Mouse (Mus musculus): ENCODE results near the gene Upf3b.

Gene Upf3b

GRCm38 (mm10) chrX:37076651-37077050, 33.5 kb downstream of the Upf3b start:
- no peak for DNase-seq

GRCm38 (mm10) chrX:37074262-37074892, 35.7 kb downstream of the Upf3b start:
- peak; percentile 55 for DNase-seq

GRCm38 (mm10) chrX:37068766-37069165, 41.4 kb downstream of the Upf3b start:
- DNase-seq, result no peak

GRCm38 (mm10) chrX:37067299-37067698, 42.8 kb downstream of the Upf3b start:
- DNase-seq, result no peak

- DNase-seq, result no peak
These were observed 46.2 kb downstream of the Upf3b start for GRCm38 (mm10) chrX:37063902-37064301.

GRCm38 (mm10) chrX:37048890-37049823, 61.0 kb downstream of the Upf3b start:
- DNase-seq, result no peak

- no peak for DNase-seq
These were observed 61.8 kb downstream of the Upf3b start, which contains the start of gene Sowahd for GRCm38 (mm10) chrX:37048066-37048889. TSS of gene Sowahd (plus strand) at chrX:37048845.

- peak; percentile 64 for DNase-seq
These were observed 67.4 kb downstream of the Upf3b start for GRCm38 (mm10) chrX:37042726-37043125.
